Mouse (Mus musculus): Measurements from ENCODE around the gene Tbr1.

Gene Tbr1

GRCm38 (mm10) chr2:61802656-61803251 lies at the start of gene Tbr1:
Gene Tbr1, plus strand, starts transcription at chr2:61802930.
- DNase-seq (ENCODE audit: low spot score), result peak; percentile 61

GRCm38 (mm10) chr2:61754989-61755388 lies 47.7 kb upstream of the Tbr1 start:
- no peak for DNase-seq (ENCODE audit: low spot score)

- DNase-seq (ENCODE audit: low spot score), result no peak
Observed at GRCm38 (mm10) chr2:61759234-61759855, 43.4 kb upstream of the Tbr1 start.

GRCm38 (mm10) chr2:61760044-61760443 lies 42.7 kb upstream of the Tbr1 start:
- no peak for DNase-seq (ENCODE audit: low spot score)

- no peak for DNase-seq (ENCODE audit: low spot score)
Observed at GRCm38 (mm10) chr2:61764470-61765105, 38.1 kb upstream of the Tbr1 start.

GRCm38 (mm10) chr2:61765526-61765925 lies 37.2 kb upstream of the Tbr1 start:
- DNase-seq (ENCODE audit: low spot score), result no peak

GRCm38 (mm10) chr2:61780794-61781193 lies 21.9 kb upstream of the Tbr1 start:
- DNase-seq (ENCODE audit: low spot score), result no peak

GRCm38 (mm10) chr2:61794960-61795359 lies 7.8 kb upstream of the Tbr1 start:
- no peak for DNase-seq (ENCODE audit: low spot score)

GRCm38 (mm10) chr2:61798048-61798447 lies 4.7 kb upstream of the Tbr1 start:
- no peak for DNase-seq (ENCODE audit: low spot score)

GRCm38 (mm10) chr2:61803443-61804367 lies 975 bp downstream of the Tbr1 start:
- DNase-seq (ENCODE audit: low spot score), result peak; percentile 51

GRCm38 (mm10) chr2:61804382-61804840 lies 1.7 kb downstream of the Tbr1 start:
- no peak for DNase-seq (ENCODE audit: low spot score)

GRCm38 (mm10) chr2:61804841-61805540 lies 2.3 kb downstream of the Tbr1 start:
- peak; percentile 55 for DNase-seq (ENCODE audit: low spot score)

GRCm38 (mm10) chr2:61805541-61806345 lies 3.0 kb downstream of the Tbr1 start:
- peak; percentile 60 for DNase-seq (ENCODE audit: low spot score)

- peak; percentile 36 for DNase-seq (ENCODE audit: low spot score)
Observed at GRCm38 (mm10) chr2:61806346-61806825, 3.7 kb downstream of the Tbr1 start.

- peak; percentile 71 for DNase-seq (ENCODE audit: low spot score)
Observed at GRCm38 (mm10) chr2:61807151-61807550, 4.4 kb downstream of the Tbr1 start.

- DNase-seq (ENCODE audit: low spot score), result no peak
Observed at GRCm38 (mm10) chr2:61807781-61808180, 5.1 kb downstream of the Tbr1 start.

- DNase-seq (ENCODE audit: low spot score), result peak; percentile 51
Observed at GRCm38 (mm10) chr2:61808776-61809175, 6.0 kb downstream of the Tbr1 start.

GRCm38 (mm10) chr2:61809381-61809780 lies 6.7 kb downstream of the Tbr1 start:
- peak; percentile 46 for DNase-seq (ENCODE audit: low spot score)

GRCm38 (mm10) chr2:61810751-61811150 lies 8.0 kb downstream of the Tbr1 start:
- peak; percentile 49 for DNase-seq (ENCODE audit: low spot score)

GRCm38 (mm10) chr2:61811163-61811506 lies 8.4 kb downstream of the Tbr1 start:
- peak; percentile 59 for DNase-seq (ENCODE audit: low spot score)

Measured in embryo, embryonic 10.5 days (tissue).